Mouse (Mus musculus) layer of hippocampus, adult 2 months (tissue): ENCODE data around the gene 2900026A02Rik. TPM values are rescaled to one million over a fixed set of nuclear protein-coding genes. Genes with fewer than 3 reads are reported as not detected.

Source experiments
- DNase-seq, 2 experiments: peaks; one replicate each; pipeline ENCODE4 v3.0.0; 2022; ENCODE audit warnings: low spot score in 2 of 2
- H3K27ac ChIP-seq: fragments of 200-600 bp; 2 replicates; pipeline ENCODE4 v1.8.1; 2022
- H3K4me3 ChIP-seq: fragments of 200-600 bp; 2 replicates; pipeline ENCODE4 v1.8.1; 2022; ENCODE audit warnings: mild to moderate bottlenecking
- CTCF ChIP-seq: fragments of 200-600 bp; conservative IDR thresholded peaks from 2 replicates; pipeline ENCODE4 v1.8.1; 2022; ENCODE audit warnings: antibody characterized with exemption, mild to moderate bottlenecking, moderate library complexity
- total RNA-seq, 2 experiments: library from RNA; stranded (reverse); gene quantifications; 2 replicates each; pipeline ENCODE4 v1.2.3; 2021

The 2900026A02Rik gene
- total RNA-seq, 2 experiments from 2014 or later = 60.2 to 62.1 TPM

GRCm38 (mm10) chr5:113162699-113163098 is 58.3 kb downstream of the 2900026A02Rik start:
- DNase-seq = no peak
- Histone ChIP-seq H3K27ac (peak overlapping the region; percentile 62; the same call in 1 of the 2 replicates), H3K4me3 (peak overlapping the region; percentile 49)
- TF ChIP-seq CTCF = no peak

GRCm38 (mm10) chr5:113161576-113161975 is 59.5 kb downstream of the 2900026A02Rik start:
- no peak for TF ChIP-seq CTCF
- H3K27ac ChIP-seq = peak overlapping the region; percentile 79; the same call in 1 of the 2 replicates
- DNase-seq = no peak
- H3K4me3 ChIP-seq = peak overlapping the region; percentile 29; the same call in 1 of the 2 replicates

- Histone ChIP-seq H3K27ac (peak overlapping the region; percentile 79), H3K4me3 (peak overlapping the region; percentile 28; the same call in 1 of the 2 replicates)
- no peak for DNase-seq
- no peak for TF ChIP-seq CTCF
These were observed 60.7 kb downstream of the 2900026A02Rik start for GRCm38 (mm10) chr5:113160320-113160719.

- H3K27ac ChIP-seq = peak overlapping the region; percentile 79; the same call in 1 of the 2 replicates
- no peak for TF ChIP-seq CTCF
- no peak overlapping the region for H3K4me3 ChIP-seq
- DNase-seq = no peak
These were observed 62.2 kb downstream of the 2900026A02Rik start for GRCm38 (mm10) chr5:113158759-113159355.

- no peak overlapping the region for H3K4me3 ChIP-seq
- H3K27ac ChIP-seq = no peak overlapping the region
- no peak for TF ChIP-seq CTCF
These were observed 63.4 kb downstream of the 2900026A02Rik start for GRCm38 (mm10) chr5:113157588-113157987.

GRCm38 (mm10) chr5:113157006-113157405 is 64.0 kb downstream of the 2900026A02Rik start:
- Histone ChIP-seq H3K4me3 (no peak overlapping the region), H3K27ac (no peak overlapping the region)
- DNase-seq = no peak
- TF ChIP-seq CTCF = no peak

More at GRCm38 (mm10) chr5:113157588-113157987, 63.4 kb downstream of the 2900026A02Rik start:
- DNase-seq = no peak

- peak; percentile 98; the same call in 1 of the 2 replicates for TF ChIP-seq CTCF
- Histone ChIP-seq H3K4me3 (no peak overlapping the region), H3K27ac (peak overlapping the region; percentile 23; the same call in 1 of the 2 replicates)
- DNase-seq = peak in 1 of 2 experiments; percentile 86
These were observed 65.9 kb downstream of the 2900026A02Rik start for GRCm38 (mm10) chr5:113155133-113155532.

- Histone ChIP-seq H3K27ac (peak overlapping the region; percentile 23; the same call in 1 of the 2 replicates), H3K4me3 (no peak overlapping the region)
- TF ChIP-seq CTCF = no peak
- no peak for DNase-seq
These were observed 66.6 kb downstream of the 2900026A02Rik start for GRCm38 (mm10) chr5:113154441-113154840.

- TF ChIP-seq CTCF = no peak
- Histone ChIP-seq H3K4me3 (no peak overlapping the region), H3K27ac (peak overlapping the region; percentile 72)
- DNase-seq = no peak
These were observed 67.6 kb downstream of the 2900026A02Rik start for GRCm38 (mm10) chr5:113153508-113153830.

- DNase-seq = no peak
- Histone ChIP-seq H3K4me3 (no peak overlapping the region), H3K27ac (peak overlapping the region; percentile 72)
- no peak for TF ChIP-seq CTCF
These were observed 68.2 kb downstream of the 2900026A02Rik start for GRCm38 (mm10) chr5:113152663-113153507.

GRCm38 (mm10) chr5:113151554-113152103 is 69.4 kb downstream of the 2900026A02Rik start:
- TF ChIP-seq CTCF = no peak
- Histone ChIP-seq H3K27ac (peak overlapping the region; percentile 72; the same call in 1 of the 2 replicates), H3K4me3 (no peak overlapping the region)
- DNase-seq = no peak

- no peak for DNase-seq
- no peak overlapping the region for H3K4me3 ChIP-seq
- no peak for TF ChIP-seq CTCF
- H3K27ac ChIP-seq = peak overlapping the region; percentile 72; the same call in 1 of the 2 replicates
These were observed 70.0 kb downstream of the 2900026A02Rik start for GRCm38 (mm10) chr5:113150871-113151553.
